Mouse (Mus musculus) midbrain, embryonic 13.5 days (tissue): Measurements from ENCODE around the gene Lrrc29. TPM values are rescaled to one million over a fixed set of nuclear protein-coding genes. Genes with fewer than 3 reads are reported as not detected.

Experiments used
- ATAC-seq: fragments of 200-750 bp; cut with Nextera tagmentation; 2 replicates; pipeline ENCODE4 v1.8.0; 2017; ENCODE audit warnings: mild to moderate bottlenecking, moderate TSS enrichment, moderate library complexity
- H3K27ac ChIP-seq: fragments of 300-500 bp; sonication (generic); 2 replicates; pipeline ENCODE4 v1.5.1; 2015; ENCODE audit warnings: inconsistent platforms, mild to moderate bottlenecking, moderate library complexity
- H3K27me3 ChIP-seq: fragments of 300-500 bp; sonication (generic); 2 replicates; pipeline ENCODE4 v1.6.1; 2015; ENCODE audit warnings: mild to moderate bottlenecking, inconsistent platforms
- H3K36me3 ChIP-seq: fragments of 300-500 bp; sonication (generic); 2 replicates; pipeline ENCODE4 v1.6.1; 2015; ENCODE audit warnings: mild to moderate bottlenecking, inconsistent platforms
- H3K4me1 ChIP-seq: fragments of 300-500 bp; sonication (generic); replicated peaks from 2 replicates; pipeline ENCODE4 v1.6.1; 2015; ENCODE audit warnings: inconsistent platforms
- H3K4me2 ChIP-seq: fragments of 300-500 bp; sonication (generic); replicated peaks from 2 replicates; pipeline ENCODE4 v1.6.1; 2015; ENCODE audit warnings: moderate library complexity, mild to moderate bottlenecking, inconsistent platforms
- H3K4me3 ChIP-seq: fragments of 300-500 bp; sonication (generic); replicated peaks from 2 replicates; pipeline ENCODE4 v1.5.1; 2015; ENCODE audit warnings: mild to moderate bottlenecking, inconsistent platforms
- H3K9ac ChIP-seq: fragments of 300-500 bp; sonication (generic); replicated peaks from 2 replicates; pipeline ENCODE4 v1.6.1; 2015; ENCODE audit warnings: mild to moderate bottlenecking, inconsistent platforms
- H3K9me3 ChIP-seq: fragments of 300-500 bp; sonication (generic); 2 replicates; pipeline ENCODE4 v1.6.1; 2016; ENCODE audit warnings: mild to moderate bottlenecking, inconsistent platforms
- WGBS: fragments of 180-500 bp; shearing (Covaris S2); methylation state at CpG from one replicate; pipeline ENCODE4 v1.1.7; 2015; 5-methylcytosine and 5-hydroxymethylcytosine counted together
- microRNA counts: library from miRNA; unstranded; fragments of <30 nt; microRNA quantifications from one replicate; lab custom pipeline; 2016
- microRNA-seq: library from miRNA; unstranded; fragments of <30 nt; microRNA quantifications from one replicate; pipeline ENCODE4, GENCODE M21; 2016
- polyA plus RNA-seq: library from polyadenylated mRNA; unstranded; fragments of >200 nt; fragmentation: Nextera tagmentation; extraction: Ambion mirVana; gene quantifications from 2 replicates; pipeline ENCODE4 v1.2.1, GENCODE M21; 2015

Lrrc29 gene
- polyA plus RNA-seq, 1 experiment from 2014 or later, result 1.1 TPM

DNA sequence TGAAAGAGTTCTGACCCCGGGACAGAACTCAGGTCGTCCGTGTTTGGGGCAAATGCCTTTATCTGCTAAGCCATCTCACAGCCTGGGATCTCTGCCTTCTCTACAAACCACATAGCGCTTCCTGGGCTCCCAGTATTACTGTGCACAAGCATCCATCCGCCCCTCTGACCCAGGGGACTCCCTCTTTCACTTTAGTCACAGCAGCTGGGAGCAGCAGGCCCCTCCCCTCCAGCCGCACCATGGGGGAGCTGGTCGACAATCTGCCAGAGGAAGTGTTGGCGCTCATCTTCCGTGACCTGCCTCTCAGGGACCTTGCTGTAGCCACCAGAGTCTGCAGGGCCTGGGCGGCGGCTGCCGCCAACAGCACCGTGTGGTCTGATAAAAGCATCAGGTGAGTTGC, 59.3 kb downstream of the Lrrc29 start:
- H3K4me3 ChIP-seq, result no peak overlapping the region
- no peaks in the 10 kb centered on the region for H3K36me3 ChIP-seq
- H3K9me3 ChIP-seq, result no peaks in the 10 kb centered on the region; the same call in 1 of the 2 replicates
- H3K9ac ChIP-seq, result no peak overlapping the region; the same call in 1 of the 2 replicates
- H3K4me2 ChIP-seq, result no peak overlapping the region
- H3K27ac ChIP-seq, result no peak overlapping the region
- H3K27me3 ChIP-seq, result peaks cover 97% of the 10 kb centered on the region
- WGBS, result 7% methylated on average over 13 of the region's 13 CpGs
- no peak for ATAC-seq
- H3K4me1 ChIP-seq, result peaks cover 46% of the 10 kb centered on the region

DNA sequence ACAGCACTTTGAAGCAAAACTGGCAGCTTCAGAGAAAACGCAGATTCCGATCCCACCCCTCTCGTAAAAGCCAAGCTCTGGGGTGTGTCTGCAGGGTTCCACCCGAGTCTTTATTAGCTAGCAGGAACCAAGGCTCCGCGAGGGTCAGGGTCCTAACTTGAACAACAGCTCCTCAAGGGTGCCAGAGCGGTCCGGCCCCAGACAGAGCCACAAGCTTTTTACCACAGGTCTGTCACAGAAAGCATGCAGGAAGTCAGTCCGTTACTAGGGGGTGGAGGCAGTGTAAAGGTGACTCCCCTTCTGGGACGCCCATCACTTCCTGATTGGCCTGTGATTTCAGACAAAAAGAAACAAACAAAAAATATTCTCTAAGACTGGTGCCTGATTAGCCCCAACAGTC, 61.0 kb downstream of the Lrrc29 start:
- Histone ChIP-seq H3K4me3 (peak overlapping the region; percentile 62), H3K36me3 (no peaks in the 10 kb centered on the region), H3K9me3 (no peaks in the 10 kb centered on the region; the same call in 1 of the 2 replicates), H3K27me3 (peaks cover 97% of the 10 kb centered on the region), H3K27ac (no peak overlapping the region), H3K4me1 (peaks cover 37% of the 10 kb centered on the region), H3K9ac (peak overlapping the region; percentile 67; the same call in 1 of the 2 replicates), H3K4me2 (peak overlapping the region; percentile 84; the same call in 1 of the 2 replicates)
- 11% methylated on average over 10 of the region's 10 CpGs for WGBS
- no peak for ATAC-seq

DNA sequence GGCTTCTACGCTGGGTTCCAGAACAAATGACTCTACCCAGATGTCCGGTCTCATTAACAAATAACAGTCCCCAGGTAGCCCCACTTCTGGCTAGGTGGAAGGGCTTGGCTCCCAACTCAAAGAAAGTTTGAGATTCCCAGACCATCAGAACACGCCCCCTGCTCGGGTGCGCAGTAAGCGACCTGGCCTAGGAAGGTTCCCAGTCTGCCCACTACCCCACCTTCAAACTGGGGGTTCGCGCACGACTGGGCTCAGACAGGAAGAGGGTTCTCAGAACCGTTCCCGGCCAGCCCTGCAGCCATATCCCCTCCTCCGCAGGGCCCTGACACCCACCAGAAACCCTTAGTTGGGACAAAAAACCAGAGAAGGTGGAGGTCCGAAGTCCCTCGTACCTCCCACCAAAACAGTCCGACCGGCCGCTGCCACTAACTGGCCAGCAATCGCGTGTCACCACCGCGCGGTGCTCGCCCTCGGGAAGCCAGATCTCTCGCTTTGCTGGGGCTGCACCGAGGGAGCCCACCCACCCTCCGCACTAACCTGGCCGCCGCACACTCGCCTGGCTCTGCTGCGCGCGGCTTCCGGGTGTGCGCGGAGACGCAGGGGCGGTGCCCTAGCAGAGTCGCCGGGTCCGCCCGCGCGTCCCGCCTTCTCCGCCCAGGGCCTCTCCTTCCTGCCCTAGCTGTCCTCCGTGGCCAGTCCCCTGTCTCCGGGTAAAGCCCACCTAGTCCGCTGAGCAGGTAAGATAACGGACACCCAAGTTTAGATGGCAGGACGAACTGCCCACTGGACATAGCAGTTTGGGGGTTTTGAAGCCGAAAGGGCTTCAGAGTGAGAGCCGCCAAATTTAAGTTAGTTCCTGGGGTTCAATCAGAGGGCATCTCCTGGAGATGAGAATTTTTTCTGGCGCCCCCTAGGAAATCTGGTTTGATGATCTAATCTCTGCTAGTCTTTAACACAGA, 61.8 kb downstream of the Lrrc29 start, which contains the start of the genes Tradd and Fbxl8:
TSS of gene Tradd (minus strand) at position 586 of the 959 bp plus-strand sequence.
TSS of gene Fbxl8 (plus strand) at position 625 of the 959 bp plus-strand sequence.
- H3K4me3 ChIP-seq, result peak within 1 kb of the TSS; percentile 62
- peaks cover 32% of the 10 kb centered on the region for H3K4me1 ChIP-seq
- WGBS, result 2% methylated on average over 54 of the region's 54 CpGs
- peaks cover 97% of the 10 kb centered on the region for H3K27me3 ChIP-seq
- peak within 1 kb of the TSS; percentile 84 for H3K4me2 ChIP-seq
- H3K9me3 ChIP-seq, result no peaks in the 10 kb centered on the region; the same call in 1 of the 2 replicates
- peak within 1 kb of the TSS; percentile 67 for H3K9ac ChIP-seq
- ATAC-seq, result peak; percentile 8; the same call in 1 of the 2 replicates
- H3K36me3 ChIP-seq, result no peaks in the 10 kb centered on the region
- H3K27ac ChIP-seq, result no peak within 1 kb of the TSS

DNA sequence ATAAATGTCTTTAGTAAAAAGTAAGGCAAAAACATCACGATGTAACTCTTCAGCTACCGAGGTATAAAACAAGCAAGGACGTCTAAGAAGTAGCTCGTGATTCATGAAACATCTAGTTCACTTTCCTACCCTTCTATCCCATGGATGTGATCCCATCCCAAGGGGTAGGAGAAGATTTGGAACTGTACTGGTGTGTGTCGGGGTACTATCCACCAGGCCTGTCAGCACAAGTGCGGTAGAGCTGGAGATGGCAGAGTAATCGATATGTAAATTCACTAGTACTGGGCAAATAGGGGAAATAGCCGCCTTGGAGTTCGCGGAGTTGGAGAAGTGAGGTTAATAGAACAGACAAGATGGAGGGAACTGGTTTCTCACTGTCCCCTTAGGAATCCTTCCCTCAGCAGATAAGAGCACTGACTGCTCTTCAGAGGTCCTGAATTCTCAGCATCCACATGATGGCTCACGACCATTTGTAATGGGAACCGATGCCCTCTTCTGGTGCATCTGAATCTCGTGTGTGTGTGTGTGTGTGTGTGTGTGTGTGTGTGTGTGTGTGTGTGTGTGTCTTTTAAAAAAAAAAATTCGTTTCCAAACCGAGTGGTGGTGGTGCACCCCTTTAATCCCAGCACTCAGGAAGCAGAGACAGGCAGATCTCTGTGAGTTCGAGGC, 62.7 kb downstream of the Lrrc29 start:
- Histone ChIP-seq H3K27ac (no peak overlapping the region), H3K4me2 (0 out of 2 replicates have a peak overlapping the region, but pooled peaks have one; percentile 84), H3K4me3 (peak overlapping the region; percentile 62; the same call in 1 of the 2 replicates), H3K36me3 (no peaks in the 10 kb centered on the region), H3K4me1 (peaks cover 32% of the 10 kb centered on the region), H3K9ac (no peak overlapping the region), H3K27me3 (peaks cover 97% of the 10 kb centered on the region), H3K9me3 (no peaks in the 10 kb centered on the region; the same call in 1 of the 2 replicates)
- no peak for ATAC-seq
- 42% methylated on average over 16 of the region's 16 CpGs for whole genome bisulfite sequencing

MicroRNA genes within 50 kb of the gene (microRNA counts, 519-probe panel; counts per million panel counts)
- microRNA mmu-miR-328 (lab: Ali Mortazavi, UCI), result 3,207 counts per million, percentile 66 among the panel's probes with 10 or more counts

Small RNA genes within 50 kb of the gene (microRNA-seq; reads per million reads assigned to microRNA genes)
- gene Gm27320 (not detected), gene Mir328 (419 reads per million, percentile 68 among the genes with 10 or more reads in this experiment)

Other genes with a start within 250 kb of the Lrrc29 start
- gene Ces3b, start 242.5 kb downstream of the Lrrc29 start, polyA plus RNA-seq, result not detected in 2 replicates
- gene Ces4a, start 194.5 kb downstream of the Lrrc29 start, polyA plus RNA-seq, result not detected in 2 replicates
- 23.2 and 25.3 TPM in 2 replicates for gene Cbfb, start 155.6 kb downstream of the Lrrc29 start, polyA plus RNA-seq
- 30.5 and 33.7 TPM in 2 replicates for gene D230025D16Rik, start 101.1 kb downstream of the Lrrc29 start, polyA plus RNA-seq
- 3.6 and 4.2 TPM in 2 replicates for gene B3gnt9, start 71.1 kb downstream of the Lrrc29 start, polyA plus RNA-seq
- 12.5 and 13.4 TPM in 2 replicates for gene Tradd, start 61.7 kb downstream of the Lrrc29 start, polyA plus RNA-seq
- 0.48 and 0.61 TPM in 2 replicates for gene Fbxl8, start 61.6 kb downstream of the Lrrc29 start, polyA plus RNA-seq
- gene Hsf4, start 56.5 kb downstream of the Lrrc29 start, polyA plus RNA-seq, result 0.17 and 0.38 TPM in 2 replicates
- 3.1 and 4.3 TPM in 2 replicates for gene Nol3, start 50.1 kb downstream of the Lrrc29 start, polyA plus RNA-seq
- gene 4931428F04Rik, start 36.4 kb downstream of the Lrrc29 start, polyA plus RNA-seq, result 106 and 107 TPM in 2 replicates
- gene Exoc3l, start 30.2 kb downstream of the Lrrc29 start, polyA plus RNA-seq, result 10.4 and 11.7 TPM in 2 replicates
- gene E2f4, start 28.6 kb downstream of the Lrrc29 start, polyA plus RNA-seq, result 51.1 and 57.5 TPM in 2 replicates
- 0.97 and 1.1 TPM in 2 replicates for gene Elmo3, start 20.7 kb downstream of the Lrrc29 start, polyA plus RNA-seq
- 121 TPM in 2 replicates for gene Tmem208, start 76 bp upstream of the Lrrc29 start, polyA plus RNA-seq
- 0.53 and 0.57 TPM in 2 replicates for gene Fhod1, start 21.7 kb upstream of the Lrrc29 start, polyA plus RNA-seq
- 5.4 and 5.6 TPM in 2 replicates for gene Slc9a5, start 22.6 kb upstream of the Lrrc29 start, polyA plus RNA-seq
- gene Plekhg4, start 47.0 kb upstream of the Lrrc29 start, polyA plus RNA-seq, result 0.93 and 1.5 TPM in 2 replicates
- gene Kctd19, start 87.2 kb upstream of the Lrrc29 start, polyA plus RNA-seq, result not detected in 2 replicates
- 1.5 and 2.4 TPM in 2 replicates for gene Lrrc36, start 87.3 kb upstream of the Lrrc29 start, polyA plus RNA-seq
- gene Tppp3, start 145.2 kb upstream of the Lrrc29 start, polyA plus RNA-seq, result 93.1 and 111 TPM in 2 replicates
- gene Zdhhc1, start 170.6 kb upstream of the Lrrc29 start, polyA plus RNA-seq, result 26.2 and 31.3 TPM in 2 replicates
- gene Hsd11b2, start 192.5 kb upstream of the Lrrc29 start, polyA plus RNA-seq, result 11.6 and 16.9 TPM in 2 replicates
- 177 and 182 TPM in 2 replicates for gene Atp6v0d1, start 239.8 kb upstream of the Lrrc29 start, polyA plus RNA-seq